Mouse (Mus musculus): Measurements from ENCODE around the gene Gnai3. TPM values are rescaled to one million over a fixed set of nuclear protein-coding genes. Genes with fewer than 3 reads are reported as not detected.

Gnai3 gene
- total RNA-seq, 2 experiments from 2014 or later = 41.6 to 41.8 TPM

DNA sequence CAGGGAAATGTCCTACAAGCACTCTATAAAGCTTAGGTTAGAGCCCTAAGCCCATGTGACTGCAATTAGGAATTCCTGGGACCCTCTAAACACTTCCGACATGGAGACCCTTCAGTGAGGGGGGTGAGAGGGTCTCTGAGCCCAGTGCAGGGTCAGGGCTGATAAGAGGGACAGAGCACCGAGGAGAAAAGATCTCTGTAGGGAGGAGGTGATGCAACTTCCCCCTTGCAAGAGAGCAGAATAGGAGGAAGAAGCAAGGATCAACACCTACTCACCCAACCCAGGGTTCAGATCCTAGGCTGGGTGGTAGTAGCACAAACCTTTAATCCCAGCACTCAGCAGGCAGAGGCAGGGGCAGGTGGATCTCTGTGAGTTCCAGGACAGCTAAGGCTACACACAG lies 62.8 kb downstream of the Gnai3 start:
- DNase-seq = no peak

DNA sequence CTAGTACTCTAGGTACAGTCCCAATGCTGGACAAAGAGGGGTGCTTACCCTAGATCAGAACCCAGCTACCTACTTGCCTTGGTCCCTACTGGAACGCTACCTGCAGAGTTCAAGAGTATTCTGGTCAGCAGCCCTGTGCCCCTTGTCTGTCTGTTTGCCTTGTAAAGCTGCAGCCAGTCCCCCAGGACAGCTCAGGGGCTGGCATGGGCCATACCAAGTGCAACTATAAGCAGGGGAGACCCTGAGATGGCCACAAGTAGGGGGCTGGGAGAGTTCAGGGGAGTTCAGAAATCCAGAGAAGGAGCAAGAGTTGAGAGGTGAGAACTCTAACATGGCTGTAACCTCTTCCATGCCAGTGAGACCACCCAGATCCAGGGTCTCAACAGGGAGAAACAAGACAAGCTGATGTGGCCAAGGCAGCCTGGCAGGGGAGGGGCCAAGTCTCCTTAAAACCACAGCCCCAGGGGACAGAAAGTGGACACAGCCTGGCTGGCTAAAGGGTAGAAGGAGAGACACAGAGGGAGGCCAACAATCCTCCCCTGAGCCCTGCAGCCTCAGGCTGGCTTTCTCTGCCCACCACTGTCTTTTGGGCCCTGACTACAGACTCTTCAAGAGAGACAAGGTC lies 63.6 kb downstream of the Gnai3 start:
- no peak for DNase-seq

DNA sequence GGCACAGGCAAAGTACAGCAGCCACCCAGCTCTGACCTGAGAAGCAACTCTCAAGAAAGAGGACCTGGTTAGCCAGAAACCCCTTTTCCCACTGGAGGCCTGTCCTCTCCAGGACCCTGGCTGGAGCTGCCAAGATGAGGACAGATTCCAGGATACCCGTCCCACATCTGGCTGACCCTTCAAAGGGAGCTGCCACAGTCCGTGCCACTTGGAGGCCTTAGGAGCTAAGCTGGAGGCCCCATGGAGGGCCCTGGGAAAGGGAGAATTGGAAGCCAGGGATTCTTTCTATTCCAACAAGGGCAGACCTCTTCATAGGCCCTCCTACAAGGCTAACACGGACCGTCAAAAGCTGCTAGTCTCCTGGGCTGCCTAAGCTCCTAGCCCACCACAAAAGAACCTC lies 64.3 kb downstream of the Gnai3 start:
- DNase-seq = no peak

DNA sequence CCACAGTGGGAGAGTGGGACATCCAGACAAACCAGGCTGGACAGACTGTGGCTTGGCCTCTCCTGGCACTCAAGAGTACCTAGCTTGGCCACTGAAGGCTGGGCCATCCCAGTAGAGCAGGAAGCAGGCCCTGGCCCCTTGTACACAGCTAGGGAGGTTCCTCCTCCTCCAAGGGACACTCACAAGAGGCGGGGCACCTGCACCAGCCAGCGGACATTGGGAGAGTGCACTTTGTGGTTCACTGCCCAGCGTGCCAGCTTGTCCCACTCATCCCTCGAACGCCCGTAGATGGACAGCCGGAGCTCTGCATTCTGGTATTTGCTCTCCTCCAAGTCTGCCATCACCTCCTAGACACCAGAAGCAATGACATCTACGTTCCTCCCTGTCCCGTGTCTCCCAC lies 69.1 kb downstream of the Gnai3 start:
- no peak for DNase-seq

DNA sequence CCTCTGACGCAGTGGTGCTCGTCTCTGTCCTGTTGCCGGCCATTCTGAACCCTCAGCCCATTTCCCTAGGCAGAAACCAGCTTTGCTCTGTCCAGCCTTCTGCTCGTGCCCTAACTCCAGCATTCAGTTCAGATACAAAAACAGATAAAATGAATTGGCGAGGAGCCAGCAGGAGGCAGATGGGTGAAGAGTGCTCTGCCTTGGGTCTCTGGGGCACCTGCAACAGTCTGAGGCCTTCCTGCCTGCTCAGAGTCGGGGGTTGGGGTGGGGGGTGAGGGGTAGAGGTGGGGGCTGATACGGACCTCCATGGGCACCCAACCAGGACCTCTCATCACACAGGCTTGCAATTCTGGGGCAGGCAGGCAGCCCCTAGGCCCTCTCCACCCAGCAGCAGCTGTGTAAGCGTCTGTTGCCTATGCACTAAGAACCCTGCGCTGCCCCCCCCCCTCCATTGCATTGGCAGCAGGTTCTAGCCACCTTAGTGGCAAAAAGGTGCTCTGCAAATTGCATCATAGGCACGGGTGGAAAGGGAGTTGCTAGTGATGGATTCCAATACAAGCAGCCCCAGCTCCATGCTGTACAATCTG lies 72.9 kb downstream of the Gnai3 start:
- DNase-seq = no peak

DNA sequence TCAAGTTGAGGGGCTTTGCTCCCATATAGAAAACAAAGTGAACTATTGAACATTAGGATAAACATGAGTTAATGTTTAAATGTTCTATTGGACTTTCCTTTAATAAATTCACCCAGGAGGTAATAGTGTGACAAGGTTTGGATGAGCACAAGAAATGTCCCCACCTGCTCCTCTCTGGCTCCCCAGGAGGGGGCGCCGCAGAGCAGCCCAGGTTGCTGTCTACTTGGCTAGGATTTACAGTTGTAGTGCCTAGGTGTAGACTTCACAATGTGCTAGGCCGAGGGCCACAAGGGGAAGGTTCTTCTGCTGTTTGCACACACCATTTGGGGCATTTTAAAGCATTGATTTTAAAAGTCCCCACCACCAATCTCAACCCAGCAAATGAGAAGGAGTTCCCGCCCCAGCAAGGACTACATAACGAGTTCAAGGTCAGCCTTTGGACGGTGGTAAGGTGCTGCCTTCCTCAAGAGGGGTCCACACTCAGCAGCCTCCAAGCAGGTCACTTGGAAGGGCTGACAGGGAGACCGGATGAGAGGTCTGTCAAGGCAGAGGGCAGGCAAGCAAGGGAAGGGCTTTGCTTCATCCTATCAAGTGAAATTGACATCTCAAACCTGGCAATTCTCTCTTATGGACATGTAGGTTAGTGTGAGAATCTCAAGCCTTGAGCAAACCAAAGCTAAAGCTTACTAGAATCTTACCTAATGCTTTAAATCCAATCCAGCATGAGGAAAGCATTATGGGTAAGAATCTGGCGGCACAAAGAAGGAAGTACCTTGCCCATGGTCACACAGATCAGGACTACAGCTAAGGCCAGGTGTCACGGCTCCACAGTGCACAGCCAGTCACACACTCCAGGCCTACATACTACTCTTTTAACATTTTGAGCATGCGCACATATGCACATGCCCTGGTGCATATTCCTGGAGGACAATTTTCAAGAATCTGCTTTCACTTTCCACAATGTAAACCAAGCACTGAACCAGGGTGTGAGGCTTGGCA lies 75.4 kb downstream of the Gnai3 start:
- DNase-seq = peak; percentile 84

DNA sequence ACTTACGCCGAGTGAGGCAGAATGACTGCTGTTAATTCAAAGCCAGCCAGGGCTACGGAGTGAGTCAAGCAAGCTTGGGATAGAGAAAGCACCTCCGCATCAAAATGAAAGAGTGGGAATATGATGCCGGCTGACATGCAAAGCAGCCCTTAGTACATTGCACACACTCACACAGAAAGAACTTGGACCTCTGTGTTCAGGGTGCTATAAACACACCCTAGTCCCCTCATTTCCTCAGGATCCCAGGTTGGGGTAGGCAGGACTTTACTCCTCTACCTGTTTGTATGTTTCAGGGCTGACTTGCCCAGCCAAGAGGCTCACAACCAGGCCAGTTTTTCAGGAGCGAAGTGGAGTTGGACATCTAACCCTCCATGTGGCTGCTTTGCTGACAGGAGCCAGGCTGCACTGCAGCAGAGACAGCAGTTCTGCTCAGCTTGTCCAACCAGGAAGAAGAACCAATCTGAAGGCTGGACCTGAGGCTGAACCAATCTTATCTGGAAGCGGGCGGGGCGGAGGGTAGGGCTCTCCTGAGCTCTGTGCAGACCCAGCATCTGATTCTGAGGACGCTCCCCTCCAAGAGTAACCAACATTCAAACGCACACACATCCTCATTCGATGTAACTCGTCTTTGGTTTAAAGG lies 76.6 kb downstream of the Gnai3 start:
- peak; percentile 45 for DNase-seq

DNA sequence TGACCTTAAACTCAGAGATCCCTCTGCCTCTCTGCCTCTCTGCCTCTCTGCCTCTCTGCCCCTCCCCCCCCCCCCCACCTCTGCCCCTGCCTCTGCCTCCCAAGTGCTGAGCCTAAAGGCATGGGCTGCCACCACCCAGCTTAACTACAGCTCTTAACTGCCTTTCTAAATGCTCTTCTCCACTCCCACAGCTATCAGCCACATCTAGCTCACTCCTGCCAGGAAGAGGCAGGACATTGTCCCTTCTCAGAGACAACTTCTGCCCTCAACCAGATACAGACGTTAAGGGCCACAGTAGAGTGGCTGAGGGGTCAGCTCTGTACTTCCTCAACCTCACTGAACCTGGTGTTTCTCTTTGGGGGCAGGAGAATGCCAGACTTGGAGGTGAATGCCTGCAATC lies 77.1 kb downstream of the Gnai3 start:
- no peak for DNase-seq

DNA sequence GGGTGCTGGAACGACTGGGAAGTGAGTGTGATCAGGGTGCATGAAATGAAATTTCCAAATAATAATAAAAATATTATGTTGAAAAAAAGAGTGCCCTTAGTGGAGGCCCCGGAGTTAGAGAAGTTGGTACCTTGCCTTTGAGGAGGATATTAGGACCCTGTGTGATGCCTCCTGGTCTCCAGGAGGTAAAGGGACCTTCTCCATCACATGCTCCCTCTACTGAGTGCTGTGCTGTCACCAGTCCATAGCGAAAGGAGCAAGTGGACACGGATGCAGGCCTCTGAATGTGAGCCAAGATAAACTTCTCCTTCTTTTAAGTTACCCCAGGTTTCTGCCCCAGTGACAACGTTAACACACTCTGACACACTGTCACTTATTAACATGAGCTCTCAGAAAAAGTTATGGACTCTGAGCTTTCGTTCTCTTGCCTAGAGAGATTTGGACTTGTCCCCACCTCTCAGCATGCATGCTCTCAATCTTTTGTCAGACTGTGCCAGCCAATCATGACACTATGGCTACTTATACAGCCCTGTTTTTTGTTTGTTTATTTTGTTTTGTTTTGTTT lies 78.5 kb downstream of the Gnai3 start:
- no peak for DNase-seq

DNA sequence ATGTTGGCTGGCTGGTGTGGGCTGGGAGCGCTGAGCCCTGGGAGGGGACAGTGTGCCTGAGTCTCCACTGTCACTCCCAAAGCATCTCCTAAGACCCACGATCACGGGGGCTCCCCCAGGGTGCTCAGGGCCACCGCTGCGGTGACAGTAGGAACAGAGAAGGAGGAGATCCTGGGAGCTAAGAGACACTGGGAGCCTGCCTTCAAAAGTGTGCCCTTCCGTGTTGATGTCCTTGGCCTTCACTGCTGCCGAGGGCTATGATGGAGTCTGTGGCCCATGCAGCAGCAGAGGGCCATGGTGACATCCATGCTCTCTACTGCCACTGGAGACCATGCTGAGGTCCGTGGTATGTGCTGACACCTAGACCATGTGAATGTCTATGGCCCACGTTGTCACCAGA lies 80.4 kb downstream of the Gnai3 start:
- no peak for DNase-seq

DNA sequence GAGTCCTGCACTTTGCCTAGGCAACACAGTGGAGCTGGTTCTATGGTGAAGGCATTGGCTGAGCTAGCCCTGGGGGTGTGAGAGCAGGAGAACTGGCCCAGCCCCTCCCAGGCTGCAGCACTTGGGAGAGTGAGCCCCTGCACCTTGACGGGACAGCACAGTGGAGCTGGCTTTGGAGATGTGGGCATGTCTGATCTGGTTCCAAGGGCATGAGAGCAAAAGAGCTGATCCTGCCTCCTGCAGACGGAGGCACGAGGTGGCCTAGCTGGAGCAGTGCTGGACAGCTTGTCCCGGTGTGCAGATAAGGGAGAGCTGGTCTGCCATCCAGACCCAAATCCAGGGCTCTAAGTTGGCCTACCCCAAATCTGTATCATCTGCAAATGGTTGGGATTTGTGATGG lies 81.3 kb downstream of the Gnai3 start:
- no peak for DNase-seq

DNA sequence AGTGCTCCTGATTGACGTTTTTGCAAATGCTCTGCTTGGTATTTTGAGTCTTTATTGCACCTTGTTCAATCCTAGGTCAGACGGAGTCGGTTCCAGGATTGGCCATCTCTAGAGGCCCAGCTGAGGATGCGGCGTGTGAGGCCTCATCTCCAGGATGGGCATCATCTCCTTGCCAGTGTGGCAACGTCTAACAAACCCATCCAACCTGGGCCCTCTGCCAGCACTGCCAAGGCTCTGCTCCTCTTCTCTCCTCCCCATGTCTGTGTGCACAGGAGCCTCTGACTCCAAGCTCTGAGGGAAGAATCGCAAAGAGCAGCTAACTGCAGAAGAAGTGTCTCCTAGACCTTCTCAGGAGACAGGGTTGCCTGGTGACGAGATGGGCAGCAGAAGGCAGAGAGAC lies 83.3 kb downstream of the Gnai3 start:
- no peak for DNase-seq

DNA sequence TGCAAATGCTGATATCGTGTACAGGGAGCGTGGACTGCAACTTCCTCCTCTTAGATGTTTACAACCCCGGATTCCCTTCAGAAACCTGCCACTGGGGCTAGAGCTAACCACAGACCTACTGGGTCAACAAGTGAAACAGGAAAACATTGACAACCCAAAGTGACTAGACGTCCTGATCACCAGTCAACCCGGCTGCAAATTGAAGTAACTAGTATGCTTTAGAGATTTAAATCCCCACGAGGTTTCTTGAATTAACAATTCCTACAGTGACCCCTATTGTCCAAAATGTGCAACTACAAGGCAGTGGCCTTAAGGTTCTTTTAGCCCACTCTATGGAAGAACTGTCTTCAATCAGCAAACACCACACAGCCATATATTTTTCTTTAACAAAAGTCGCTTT lies 84.5 kb downstream of the Gnai3 start:
- DNase-seq = peak; percentile 65

Other genes starting within 250 kb of the Gnai3 start
- 10 to 100 TPM; 23.0 to 23.2 TPM for gene Gstm7, start 214.3 kb downstream of the Gnai3 start, total RNA-seq (2021)
- 1 to 10 TPM; 4.1 to 4.5 TPM for gene Gstm6, start 202.4 kb downstream of the Gnai3 start, total RNA-seq (2021)
- gene Gstm3, start 176.9 kb downstream of the Gnai3 start, total RNA-seq (2021) = not detected
- 10 to 100 TPM; 43.2 to 43.6 TPM for gene Gstm2, start 159.7 kb downstream of the Gnai3 start, total RNA-seq (2021)
- 10 to 100 TPM; 46.2 to 48.4 TPM for gene Gstm1, start 128.2 kb downstream of the Gnai3 start, total RNA-seq (2021)
- 10 to 100 TPM; 11.8 to 12.7 TPM for gene Gstm4, start 101.3 kb downstream of the Gnai3 start, total RNA-seq (2021)
- 10 to 100 TPM; 16.7 to 16.9 TPM for gene Ampd2, start 59.5 kb downstream of the Gnai3 start, total RNA-seq (2021)
- gene Gnat2, start 53.4 kb downstream of the Gnai3 start, total RNA-seq (2021) = under 1 TPM; 0.31 to 0.34 TPM
- not detected for gene Gpr61, start 8.7 kb upstream of the Gnai3 start, total RNA-seq (2021)
- gene Amigo1, start 40.2 kb upstream of the Gnai3 start, total RNA-seq (2021) = 1 to 10 TPM; 7.1 to 8.1 TPM
- gene Cyb561d1, start 55.1 kb upstream of the Gnai3 start, total RNA-seq (2021) = 1 to 10 TPM; 4.9 to 5.4 TPM
- gene Atxn7l2, start 64.8 kb upstream of the Gnai3 start, total RNA-seq (2021) = 1 to 10 TPM; 6.9 to 7.7 TPM
- gene Sypl2, start 80.5 kb upstream of the Gnai3 start, total RNA-seq (2021) = 1 to 10 TPM; 2.6 to 4.1 TPM
- gene Psma5, start 110.8 kb upstream of the Gnai3 start, total RNA-seq (2021) = 10 to 100 TPM; 77.4 to 81.8 TPM
- 10 to 100 TPM; 28.9 to 32.3 TPM for gene Sort1, start 137.9 kb upstream of the Gnai3 start, total RNA-seq (2021)
- 10 to 100 TPM; 44.7 to 57.2 TPM for gene Mybphl, start 218.8 kb upstream of the Gnai3 start, total RNA-seq (2021)
- gene Psrc1, start 237.7 kb upstream of the Gnai3 start, total RNA-seq (2021) = 1 to 10 TPM; 6.7 to 8.8 TPM